Mouse (Mus musculus) myocyte (in vitro differentiated cells): ENCODE results near the gene Olfr1057.
"Not testable (repeated sequence)": the region's sequence is repeated elsewhere in the genome, so short reads cannot be mapped to it uniquely, and the experiment has no call there.

ENCODE experiments used
- MAX ChIP-seq: IDR thresholded peaks from one replicate; pipeline ENCODE4 v1.6.1; 2011; ENCODE audit warnings: low read depth, mild to moderate bottlenecking, control low read depth
- MYOD1 ChIP-seq, 3 experiments: IDR thresholded peaks; one replicate each; pipeline ENCODE4 v1.6.1; 2011; ENCODE audit warnings: control low read depth in 2 of 3, low read depth in 2 of 3, mild to moderate bottlenecking in 2 of 3, moderate library complexity in 1 of 3; ENCODE audit not compliant: insufficient read length in 2 of 3, control insufficient read depth in 1 of 3
- POLR2A ChIP-seq: IDR thresholded peaks from one replicate; pipeline ENCODE4 v1.6.1; 2011; ENCODE audit warnings: low read depth, mild to moderate bottlenecking, control low read depth, moderate library complexity; ENCODE audit not compliant: insufficient read length
- POLR2AphosphoS2 ChIP-seq: IDR thresholded peaks from one replicate; pipeline ENCODE4 v1.6.1; 2011; ENCODE audit warnings: low read depth, control low read depth; ENCODE audit not compliant: insufficient read length
- TCF12 ChIP-seq: IDR thresholded peaks from one replicate; pipeline ENCODE4 v1.6.1; 2011; ENCODE audit warnings: mild to moderate bottlenecking, control low read depth; ENCODE audit not compliant: poor library complexity, insufficient read depth, severe bottlenecking

GRCm38 (mm10) chr2:86351751-86352150 is 26.4 kb downstream of the Olfr1057 start:
- not testable (repeated sequence) for TF ChIP-seq MAX; POLR2A; MYOD1 (IDR thresholded peaks at IDR 0.05; ENCODE audit: control insufficient read depth in 1 of 3, insufficient read length in 2 of 3, low read depth in 2 of 3); TCF12; POLR2AphosphoS2
